Mouse (Mus musculus): ENCODE results near the gene Nectin1. TPM values are rescaled to one million over a fixed set of nuclear protein-coding genes. Genes with fewer than 3 reads are reported as not detected.

The Nectin1 gene
- total and polyA plus RNA-seq, 3 experiments: 0.26 to 1.9 (median 1.8) TPM

DNA sequence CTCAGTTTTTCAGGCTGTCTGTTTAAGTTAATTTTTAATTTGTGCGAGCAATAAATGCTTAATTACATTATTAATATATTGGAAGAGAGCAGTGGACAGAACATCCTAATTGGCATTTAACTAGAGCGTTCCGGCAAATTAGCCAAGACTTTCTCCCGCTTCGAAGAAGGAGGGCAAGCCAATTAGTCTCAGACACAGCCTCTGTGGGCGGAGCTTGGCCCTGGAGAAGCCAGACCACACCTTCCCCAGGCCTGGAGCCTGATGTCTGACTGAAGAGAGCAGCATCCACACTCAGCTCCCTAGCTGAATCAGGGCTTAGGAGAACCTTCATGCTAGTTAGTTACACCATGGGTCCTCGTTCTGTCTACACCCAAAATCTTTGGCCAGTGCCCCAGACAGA lies 64.8 kb downstream of the Nectin1 start:
- in situ Hi-C loops (cut with MboI; ENCODE audit: low pct_ligation_motif_present, low pct_unique_long_range_greater_than_20kb, low sequenced_read_pairs) (no loop called here), dilution Hi-C loops (cut with MboI; ENCODE audit: extremely low pct_ligation_motif_present, extremely low pct_unique_long_range_greater_than_20kb, low sequenced_read_pairs) (no loop called here)
- no peak for TF ChIP-seq TCF12 (IDR thresholded peaks at IDR 0.05; ENCODE audit: low read depth, low read length)
- no peak for TF ChIP-seq ZC3H11A (IDR thresholded peaks at IDR 0.05; ENCODE audit: low read depth, low read length)
- TF ChIP-seq SIN3A (IDR thresholded peaks at IDR 0.05; ENCODE audit: low read length): no peak
- TF ChIP-seq ZKSCAN1 (IDR thresholded peaks at IDR 0.05; ENCODE audit: borderline replicate concordance, low read depth, low read length): no peak
- no peak for TF ChIP-seq E2F4 (IDR thresholded peaks at IDR 0.05; ENCODE audit: insufficient replicate concordance, low read depth, low read length)
- no peak for TF ChIP-seq JUND (conservative IDR thresholded peaks at IDR 0.05; ENCODE audit: low read depth, low read length)
- no peak for TF ChIP-seq CTCF (conservative IDR thresholded peaks at IDR 0.05 in 1 of 2, IDR thresholded peaks at IDR 0.05 in 1 of 2; ENCODE audit: low read depth in 2 of 2, low read length in 2 of 2)
- TF ChIP-seq ETS1 (conservative IDR thresholded peaks at IDR 0.05; ENCODE audit: low read depth, low read length): no peak
- TF ChIP-seq USF2 (conservative IDR thresholded peaks at IDR 0.05; ENCODE audit: low read depth, low read length): no peak
- TF ChIP-seq MAFK (IDR thresholded peaks at IDR 0.05; ENCODE audit: insufficient replicate concordance, low read length): no peak
- no peak for TF ChIP-seq MEF2A (IDR thresholded peaks at IDR 0.05; ENCODE audit: borderline replicate concordance, low read depth, low read length)
- no peak for TF ChIP-seq CHD1 (IDR thresholded peaks at IDR 0.05; ENCODE audit: low read depth, low read length)
- no peak for TF ChIP-seq RAD21 (IDR thresholded peaks at IDR 0.05; ENCODE audit: low read depth, low read length)
- no peak for TF ChIP-seq MXI1 (IDR thresholded peaks at IDR 0.05; ENCODE audit: low read depth, low read length)
- TF ChIP-seq CHD2 (IDR thresholded peaks at IDR 0.05; ENCODE audit: low read length): no peak
- Histone ChIP-seq H3K4me1 (ENCODE audit: control insufficient read depth in 1 of 2, insufficient read depth in 2 of 2) (peaks cover 0 to 5% of the 10 kb centered on the region in 2 experiments; a peak in 1 of 4 replicates), H3K27me3 (replicated peaks) (peaks cover 4% of the 10 kb centered on the region), H3K36me3 (replicated peaks in 1 of 2; ENCODE audit: control insufficient read depth in 1 of 2, insufficient read depth in 1 of 2, low read length in 1 of 2) (peaks cover 0 to 10% of the 10 kb centered on the region in 2 experiments), H3K79me2 (replicated peaks; ENCODE audit: control insufficient read depth, extremely low read depth, insufficient read depth, poor library complexity, severe bottlenecking) (no peaks in the 10 kb centered on the region), H3K9me3 (replicated peaks; ENCODE audit: low read length) (no peaks in the 10 kb centered on the region), H3K4me2 (ENCODE audit: insufficient read depth, low read depth, poor library complexity, severe bottlenecking) (no peak overlapping the region), H3K4me3 (replicated peaks in 1 of 3; ENCODE audit: low read depth in 2 of 3, low read length in 2 of 3, poor library complexity in 1 of 3) (no peak overlapping the region), H3K9ac (ENCODE audit: insufficient read depth, low read depth) (no peak overlapping the region), H3K27ac (ENCODE audit: insufficient read depth, low read depth) (no peak overlapping the region)
- DNase-seq (ENCODE audit: extremely low read depth): no peak

DNA sequence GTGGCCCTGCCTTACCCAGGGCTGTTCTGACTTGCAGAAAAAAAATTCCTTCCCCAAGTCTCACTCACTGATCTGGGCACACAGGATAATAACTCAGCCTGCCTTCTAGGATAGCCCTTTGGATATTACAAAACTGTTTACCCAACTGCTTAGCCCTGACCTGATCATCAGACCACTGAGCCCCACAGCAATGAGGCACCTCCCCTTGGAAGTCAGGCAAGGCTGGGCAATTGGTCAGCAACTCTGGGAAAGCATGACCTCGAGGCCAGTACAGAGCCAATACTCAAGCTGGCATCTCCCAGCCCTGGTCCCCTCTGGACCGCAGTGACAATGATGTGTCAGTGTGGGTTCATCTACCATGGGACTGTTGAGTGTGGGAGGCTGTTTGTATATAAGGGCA lies 69.4 kb downstream of the Nectin1 start:
- no peaks in the 10 kb centered on the region for H3K79me2 ChIP-seq (replicated peaks; ENCODE audit: control insufficient read depth, extremely low read depth, insufficient read depth, poor library complexity, severe bottlenecking)
- no peak overlapping the region for H3K4me3 ChIP-seq (replicated peaks in 1 of 3; ENCODE audit: low read depth in 2 of 3, low read length in 2 of 3, poor library complexity in 1 of 3)
- TF ChIP-seq MAX (IDR thresholded peaks at IDR 0.05; ENCODE audit: low read length): no peak
- no peak for TF ChIP-seq RCOR1 (conservative IDR thresholded peaks at IDR 0.05; ENCODE audit: low read depth, low read length)
- no peak for TF ChIP-seq UBTF (IDR thresholded peaks at IDR 0.05; ENCODE audit: low read depth, low read length)
- no peak for TF ChIP-seq USF2 (conservative IDR thresholded peaks at IDR 0.05; ENCODE audit: low read depth, low read length)
- DNase-seq (ENCODE audit: extremely low read depth): no peak
- H3K4me2 ChIP-seq (ENCODE audit: insufficient read depth, low read depth, poor library complexity, severe bottlenecking): no peak overlapping the region
- in situ Hi-C loops (cut with MboI; ENCODE audit: low pct_ligation_motif_present, low pct_unique_long_range_greater_than_20kb, low sequenced_read_pairs): no loop called here
- peaks cover 27% of the 10 kb centered on the region for H3K27me3 ChIP-seq (replicated peaks)
- no peak overlapping the region for H3K27ac ChIP-seq (ENCODE audit: insufficient read depth, low read depth)
- dilution Hi-C loops (cut with MboI; ENCODE audit: extremely low pct_ligation_motif_present, extremely low pct_unique_long_range_greater_than_20kb, low sequenced_read_pairs): no loop called here
- no peaks in the 10 kb centered on the region for H3K36me3 ChIP-seq (replicated peaks in 1 of 2; ENCODE audit: control insufficient read depth in 1 of 2, insufficient read depth in 1 of 2, low read length in 1 of 2)
- H3K9ac ChIP-seq (ENCODE audit: insufficient read depth, low read depth): no peak overlapping the region
- H3K4me1 ChIP-seq (ENCODE audit: control insufficient read depth in 1 of 2, insufficient read depth in 2 of 2): peaks cover 11 to 29% of the 10 kb centered on the region in 2 experiments
- H3K9me3 ChIP-seq (replicated peaks; ENCODE audit: low read length): no peaks in the 10 kb centered on the region
